Mouse (Mus musculus): ENCODE data around the gene Emp2. TPM values are rescaled to one million over a fixed set of nuclear protein-coding genes. Genes with fewer than 3 reads are reported as not detected.

Gene Emp2
- 7.4 and 7.8 TPM in 2 replicates for polyA plus RNA-seq (2015; fragmentation: Nextera tagmentation; extraction: Ambion mirVana)

DNA sequence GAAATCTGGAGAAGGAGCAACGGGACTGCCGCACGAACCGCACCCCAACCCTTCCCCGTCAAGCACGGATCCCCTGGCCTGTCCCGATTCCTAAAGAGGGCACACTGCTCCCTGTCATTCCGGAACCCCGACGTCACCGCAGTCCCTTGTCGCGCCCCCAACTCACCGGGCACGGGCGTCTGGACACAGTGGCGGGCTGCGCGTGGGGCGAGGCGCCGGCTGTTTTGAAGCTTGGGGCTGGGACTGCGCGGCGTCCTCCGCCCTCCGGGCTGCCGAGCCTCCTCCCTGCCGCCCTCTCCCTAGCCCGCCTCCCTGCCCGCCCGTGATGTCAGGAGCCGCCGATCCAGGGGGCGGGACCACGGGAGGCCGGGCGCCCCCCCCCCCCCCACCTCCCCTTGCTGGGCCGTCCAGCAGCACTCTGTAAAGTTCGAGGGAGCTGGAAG is at the start of gene Emp2:
TSS of gene Emp2 (minus strand) at position 323 of the 443 bp plus-strand sequence.
- peaks cover 10% of the 10 kb centered on the region for H3K4me1 ChIP-seq (replicated peaks)
- no peaks in the 10 kb centered on the region for H3K9me3 ChIP-seq
- H3K4me2 ChIP-seq = peak within 1 kb of the TSS; percentile 85
- WGBS = 1% methylated on average over 30 of the region's 40 CpGs
- H3K9ac ChIP-seq = peak within 1 kb of the TSS; percentile 67
- no peak within 1 kb of the TSS for H3K27ac ChIP-seq
- H3K4me3 ChIP-seq = peak within 1 kb of the TSS; percentile 45
- ATAC-seq (ENCODE audit: low FRiP score) = peak; percentile 59
- no peaks in the 10 kb centered on the region for H3K36me3 ChIP-seq
- H3K27me3 ChIP-seq = peaks cover 32% of the 10 kb centered on the region

DNA sequence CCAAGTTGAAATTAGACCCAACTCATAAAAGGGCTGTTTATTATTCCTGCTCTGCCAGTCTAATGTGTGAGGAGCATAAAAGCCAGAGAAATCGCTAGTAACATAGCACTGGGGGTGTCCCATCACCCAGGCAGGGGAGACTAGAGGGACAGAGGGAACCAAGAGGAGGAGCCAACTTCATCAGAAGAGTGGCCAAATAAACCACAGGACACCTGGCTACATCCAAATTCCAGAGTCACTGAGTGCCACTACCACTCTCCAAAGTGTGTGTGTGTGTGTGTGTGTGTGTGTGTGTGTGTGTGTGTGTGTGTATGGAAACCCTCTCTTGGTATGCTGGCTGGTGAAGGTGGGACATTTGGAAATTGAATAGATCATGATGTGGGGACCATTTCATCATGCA is 49.3 kb upstream of the Emp2 start:
- Histone ChIP-seq H3K9me3 (no peaks in the 10 kb centered on the region), H3K27me3 (0 out of 2 replicates have a peak, but pooled peaks cover 7% of the 10 kb centered on the region), H3K9ac (no peak overlapping the region), H3K27ac (no peak overlapping the region), H3K4me3 (no peak overlapping the region), H3K4me1 (replicated peaks) (peaks cover 15% of the 10 kb centered on the region), H3K36me3 (no peaks in the 10 kb centered on the region), H3K4me2 (no peak overlapping the region)
- no peak for ATAC-seq (ENCODE audit: low FRiP score)
- WGBS = 66% methylated on average over 1 of the region's 1 CpGs

GRCm38 (mm10) chr16:10359241-10359640 is 45.5 kb upstream of the Emp2 start:
- no peak for ATAC-seq (ENCODE audit: low FRiP score)
- H3K4me1 ChIP-seq (replicated peaks) = peaks cover 9% of the 10 kb centered on the region; the same call in 1 of the 2 replicates
- WGBS = 84% methylated on average over 6 of the region's 6 CpGs
- no peak overlapping the region for H3K27ac ChIP-seq
- no peaks in the 10 kb centered on the region for H3K36me3 ChIP-seq
- H3K4me2 ChIP-seq = no peak overlapping the region
- 0 out of 2 replicates have a peak, but pooled peaks cover 7% of the 10 kb centered on the region for H3K27me3 ChIP-seq
- no peaks in the 10 kb centered on the region for H3K9me3 ChIP-seq
- H3K9ac ChIP-seq = no peak overlapping the region
- no peak overlapping the region for H3K4me3 ChIP-seq

DNA sequence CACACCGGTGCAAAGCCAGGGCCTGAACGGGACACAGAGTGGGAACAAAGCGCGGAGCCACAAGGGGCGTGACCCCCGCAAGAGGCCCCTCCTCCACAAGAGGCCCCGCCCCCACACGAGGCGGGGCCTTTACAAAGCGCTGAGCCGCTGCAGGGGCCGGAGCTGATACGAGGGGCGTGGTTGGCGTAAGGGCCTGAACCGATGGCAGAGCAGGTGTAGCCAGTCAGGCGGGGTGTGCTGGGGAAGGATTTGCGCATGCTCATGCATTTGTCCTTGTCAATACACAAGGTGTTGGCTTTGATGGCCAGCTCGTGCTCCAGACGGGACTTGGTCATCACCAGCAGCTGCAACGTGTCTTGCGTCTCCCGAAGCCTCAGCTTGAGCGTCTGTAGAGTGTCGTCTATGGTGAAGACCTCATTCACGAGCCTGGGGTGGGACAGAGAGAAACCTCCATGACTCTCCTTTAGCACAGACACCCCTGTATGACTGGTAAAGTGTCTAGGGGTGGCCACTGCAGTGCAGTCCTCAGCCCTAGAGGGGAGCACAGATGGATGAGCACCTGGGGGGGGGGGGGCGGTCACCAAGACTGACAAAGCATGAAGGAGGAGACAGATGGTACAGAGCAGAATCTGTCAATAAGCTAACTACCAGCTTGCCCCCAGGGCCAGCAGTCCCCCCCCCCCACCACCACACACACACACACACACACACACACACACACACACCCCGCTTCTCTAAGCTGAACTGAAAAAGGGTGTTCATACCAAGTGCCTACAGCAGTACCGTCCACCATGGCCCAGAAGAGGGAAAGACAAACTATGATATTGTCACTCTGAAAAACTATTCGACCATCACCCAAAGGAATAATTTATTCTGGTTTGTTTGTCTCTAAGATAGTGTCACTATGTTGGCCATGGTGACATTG is 44.5 kb upstream of the Emp2 start:
- peaks cover 9% of the 10 kb centered on the region; the same call in 1 of the 2 replicates for H3K4me1 ChIP-seq (replicated peaks)
- H3K9ac ChIP-seq = 0 out of 2 replicates have a peak overlapping the region, but pooled peaks have one; percentile 6
- 15% methylated on average over 30 of the region's 30 CpGs for WGBS
- H3K9me3 ChIP-seq = no peaks in the 10 kb centered on the region
- no peak overlapping the region for H3K27ac ChIP-seq
- H3K36me3 ChIP-seq = no peaks in the 10 kb centered on the region
- peak; percentile 91 for ATAC-seq (ENCODE audit: low FRiP score)
- peak overlapping the region; percentile 52 for H3K4me2 ChIP-seq
- H3K27me3 ChIP-seq = 0 out of 2 replicates have a peak, but pooled peaks cover 7% of the 10 kb centered on the region
- peak overlapping the region; percentile 24 for H3K4me3 ChIP-seq

GRCm38 (mm10) chr16:10355004-10355403 is 41.2 kb upstream of the Emp2 start:
- no peaks in the 10 kb centered on the region for H3K36me3 ChIP-seq
- no peak for ATAC-seq (ENCODE audit: low FRiP score)
- H3K27ac ChIP-seq = no peak overlapping the region
- H3K4me3 ChIP-seq = no peak overlapping the region
- no peaks in the 10 kb centered on the region for H3K27me3 ChIP-seq
- no peak overlapping the region for H3K9ac ChIP-seq
- H3K9me3 ChIP-seq = no peaks in the 10 kb centered on the region
- H3K4me2 ChIP-seq = no peak overlapping the region
- H3K4me1 ChIP-seq (replicated peaks) = peaks cover 9% of the 10 kb centered on the region; the same call in 1 of the 2 replicates

- Histone ChIP-seq H3K9me3 (no peaks in the 10 kb centered on the region), H3K4me2 (no peak overlapping the region), H3K4me3 (no peak overlapping the region), H3K27me3 (no peaks in the 10 kb centered on the region), H3K4me1 (replicated peaks) (no peaks in the 10 kb centered on the region), H3K36me3 (no peaks in the 10 kb centered on the region), H3K9ac (no peak overlapping the region), H3K27ac (no peak overlapping the region)
- ATAC-seq (ENCODE audit: low FRiP score) = no peak
- 71% methylated on average over 9 of the region's 9 CpGs for WGBS
These were observed 37.4 kb upstream of the Emp2 start for GRCm38 (mm10) chr16:10351050-10351636.

DNA sequence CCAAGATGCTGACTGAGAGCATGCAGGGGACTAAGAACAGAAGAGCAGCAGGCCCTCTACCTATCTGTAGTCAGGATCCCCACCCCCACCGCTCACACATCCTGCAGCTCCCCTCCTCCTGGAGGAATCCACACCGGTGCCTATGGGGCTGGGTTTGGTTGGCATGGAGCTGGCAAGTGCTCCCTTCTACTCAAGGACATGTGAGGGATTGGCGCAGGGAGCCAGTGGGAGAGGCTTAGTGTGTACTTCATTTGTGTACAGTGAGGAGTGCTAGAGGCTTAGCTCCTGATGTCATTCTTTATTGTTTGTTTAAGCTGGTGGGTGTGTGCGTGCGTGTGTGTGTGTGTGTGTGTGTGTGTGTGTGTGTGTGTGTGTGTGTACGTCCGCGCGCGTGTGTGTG is 36.1 kb upstream of the Emp2 start:
- H3K27me3 ChIP-seq = no peaks in the 10 kb centered on the region
- ATAC-seq (ENCODE audit: low FRiP score) = no peak
- H3K36me3 ChIP-seq = no peaks in the 10 kb centered on the region
- WGBS = 86% methylated on average over 10 of the region's 10 CpGs
- no peak overlapping the region for H3K9ac ChIP-seq
- no peak overlapping the region for H3K4me3 ChIP-seq
- H3K27ac ChIP-seq = no peak overlapping the region
- no peaks in the 10 kb centered on the region for H3K4me1 ChIP-seq (replicated peaks)
- no peak overlapping the region for H3K4me2 ChIP-seq
- H3K9me3 ChIP-seq = no peaks in the 10 kb centered on the region

GRCm38 (mm10) chr16:10349436-10349835 is 35.7 kb upstream of the Emp2 start:
- Histone ChIP-seq H3K27me3 (0 out of 2 replicates have a peak, but pooled peaks cover 3% of the 10 kb centered on the region), H3K9me3 (no peaks in the 10 kb centered on the region), H3K4me3 (no peak overlapping the region), H3K36me3 (no peaks in the 10 kb centered on the region), H3K9ac (no peak overlapping the region), H3K4me2 (no peak overlapping the region), H3K27ac (no peak overlapping the region), H3K4me1 (replicated peaks) (0 out of 2 replicates have a peak, but pooled peaks cover 2% of the 10 kb centered on the region)
- WGBS = 81% methylated on average over 5 of the region's 5 CpGs
- ATAC-seq (ENCODE audit: low FRiP score) = no peak

DNA sequence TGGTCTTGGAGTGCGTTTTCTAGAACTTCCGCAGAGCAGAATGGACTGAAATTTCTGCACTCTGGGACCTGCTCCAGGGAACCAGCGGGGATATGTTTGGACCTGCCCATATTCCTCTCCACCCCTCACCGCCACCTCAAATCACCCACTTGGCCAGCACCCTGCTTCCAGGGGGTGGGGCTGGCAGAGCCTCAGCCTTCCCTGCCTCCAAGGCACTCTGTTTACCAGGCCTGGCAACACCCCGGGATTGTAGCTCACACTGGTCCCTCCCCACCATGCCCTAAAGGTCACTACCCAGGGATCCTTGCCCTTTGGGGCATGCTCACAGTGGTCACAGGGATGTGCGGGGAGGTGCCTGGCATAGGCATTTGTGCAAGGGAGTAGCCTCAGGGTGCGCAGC is 33.8 kb upstream of the Emp2 start:
- 0 out of 2 replicates have a peak, but pooled peaks cover 3% of the 10 kb centered on the region for H3K27me3 ChIP-seq
- 93% methylated on average over 7 of the region's 7 CpGs for WGBS
- H3K9me3 ChIP-seq = no peaks in the 10 kb centered on the region
- 0 out of 2 replicates have a peak, but pooled peaks cover 2% of the 10 kb centered on the region for H3K4me1 ChIP-seq (replicated peaks)
- no peak overlapping the region for H3K4me2 ChIP-seq
- no peak for ATAC-seq (ENCODE audit: low FRiP score)
- no peaks in the 10 kb centered on the region for H3K36me3 ChIP-seq
- no peak overlapping the region for H3K27ac ChIP-seq
- H3K9ac ChIP-seq = no peak overlapping the region
- H3K4me3 ChIP-seq = no peak overlapping the region

GRCm38 (mm10) chr16:10341110-10341509 is 27.3 kb upstream of the Emp2 start:
- ATAC-seq (ENCODE audit: low FRiP score) = no peak
- Histone ChIP-seq H3K9ac (no peak overlapping the region), H3K36me3 (no peaks in the 10 kb centered on the region), H3K27ac (no peak overlapping the region), H3K4me3 (no peak overlapping the region), H3K9me3 (no peaks in the 10 kb centered on the region), H3K4me1 (replicated peaks) (0 out of 2 replicates have a peak, but pooled peaks cover 2% of the 10 kb centered on the region), H3K27me3 (0 out of 2 replicates have a peak, but pooled peaks cover 3% of the 10 kb centered on the region), H3K4me2 (no peak overlapping the region)
- 79% methylated on average over 4 of the region's 4 CpGs for WGBS

- H3K9ac ChIP-seq = no peak overlapping the region
- ATAC-seq (ENCODE audit: low FRiP score) = no peak
- no peak overlapping the region for H3K27ac ChIP-seq
- 0 out of 2 replicates have a peak, but pooled peaks cover 3% of the 10 kb centered on the region for H3K27me3 ChIP-seq
- 95% methylated on average over 10 of the region's 10 CpGs for WGBS
- 0 out of 2 replicates have a peak, but pooled peaks cover 2% of the 10 kb centered on the region for H3K4me1 ChIP-seq (replicated peaks)
- no peak overlapping the region for H3K4me3 ChIP-seq
- no peak overlapping the region for H3K4me2 ChIP-seq
- H3K36me3 ChIP-seq = no peaks in the 10 kb centered on the region
- no peaks in the 10 kb centered on the region for H3K9me3 ChIP-seq
These were observed 26.2 kb upstream of the Emp2 start for GRCm38 (mm10) chr16:10339930-10340329.

DNA sequence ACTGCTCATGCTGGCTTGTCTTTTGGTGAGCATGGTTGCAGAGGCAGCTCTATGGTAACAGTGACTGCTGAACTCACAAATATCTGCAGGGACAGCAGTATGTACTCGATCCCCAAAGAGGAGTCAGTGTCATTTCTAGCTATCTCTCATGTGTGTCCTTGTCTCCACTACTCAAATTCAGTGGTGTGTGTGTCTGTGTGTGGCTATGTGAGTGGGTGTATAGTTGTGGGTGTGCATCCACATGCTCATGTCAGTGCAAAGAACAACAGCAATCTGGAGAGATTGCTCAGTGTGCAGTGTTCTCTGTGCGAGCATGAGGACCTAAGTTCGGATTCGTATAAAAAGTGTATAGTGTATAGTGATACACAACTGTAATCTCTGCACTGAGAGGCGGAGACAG is 24.8 kb upstream of the Emp2 start:
- H3K4me2 ChIP-seq = no peak overlapping the region
- H3K36me3 ChIP-seq = no peaks in the 10 kb centered on the region
- no peak overlapping the region for H3K27ac ChIP-seq
- H3K9ac ChIP-seq = no peak overlapping the region
- 93% methylated on average over 5 of the region's 5 CpGs for WGBS
- H3K4me3 ChIP-seq = no peak overlapping the region
- H3K27me3 ChIP-seq = no peaks in the 10 kb centered on the region
- no peak for ATAC-seq (ENCODE audit: low FRiP score)
- H3K4me1 ChIP-seq (replicated peaks) = no peaks in the 10 kb centered on the region
- no peaks in the 10 kb centered on the region for H3K9me3 ChIP-seq
